Mouse (Mus musculus) intestine, embryonic 14.5 days (tissue): ENCODE measurements at regions not wholly inside any gene's neighbourhood (a gene's known extent, or its start where the extent isn't known, plus 50 kb on each side); places are given as distances from the start of the nearest gene placed in this dataset.

Experiments
- ATAC-seq: fragments of 200-750 bp; cut with Nextera tagmentation; replicated peaks from 2 replicates; pipeline ENCODE4 v1.8.0; 2017; ENCODE audit warnings: low read depth, moderate number of reproducible peaks, moderate TSS enrichment, moderate library complexity; ENCODE audit not compliant: low FRiP score, low TSS enrichment
- DNase-seq: peaks from one replicate; pipeline ENCODE4 v3.0.0-alpha.2; 2018; ENCODE audit warnings: low spot score
- H3K27ac ChIP-seq: fragments of 300-500 bp; sonication (generic); 2 replicates; pipeline ENCODE4 v1.5.1; 2014; ENCODE audit warnings: low read depth, mild to moderate bottlenecking, control low read depth
- H3K27me3 ChIP-seq: fragments of 300-500 bp; sonication (generic); replicated peaks from 2 replicates; pipeline ENCODE4 v1.6.1; 2014; ENCODE audit warnings: low read length, control low read depth; ENCODE audit not compliant: control insufficient read depth, insufficient read depth
- H3K36me3 ChIP-seq: fragments of 300-500 bp; sonication (generic); 2 replicates; pipeline ENCODE4 v1.6.1; 2014; ENCODE audit warnings: low read length, control low read depth; ENCODE audit not compliant: control insufficient read depth, insufficient read depth
- H3K4me1 ChIP-seq: fragments of 300-500 bp; sonication (generic); replicated peaks from 2 replicates; pipeline ENCODE4 v1.6.1; 2014; ENCODE audit warnings: low read length, control low read depth, mixed read lengths; ENCODE audit not compliant: control insufficient read depth, insufficient read depth
- H3K4me2 ChIP-seq: fragments of 300-500 bp; sonication (generic); 2 replicates; pipeline ENCODE4 v1.6.1; 2014; ENCODE audit warnings: low read length
- H3K4me3 ChIP-seq: fragments of 300-500 bp; sonication (generic); 2 replicates; pipeline ENCODE4 v1.5.1; 2014; ENCODE audit warnings: low read depth, low read length, control low read depth, mixed read lengths
- H3K9ac ChIP-seq: fragments of 300-500 bp; sonication (generic); 2 replicates; pipeline ENCODE4 v1.6.1; 2014; ENCODE audit warnings: mild to moderate bottlenecking, low read length
- H3K9me3 ChIP-seq: fragments of 300-500 bp; sonication (generic); 2 replicates; pipeline ENCODE4 v1.6.1; 2016; ENCODE audit warnings: low read length, control low read depth; ENCODE audit not compliant: control insufficient read depth
- WGBS: fragments of 180-500 bp; shearing (Covaris S2); extraction: QIAGEN DNeasy Blood & Tissue Kit; methylation state at CpG from one replicate; pipeline ENCODE4 v1.1.7; 2014; 5-methylcytosine and 5-hydroxymethylcytosine counted together

GRCm38 (mm10) chr12:74544172-74544571 is 228.0 kb upstream of the Gm11042 start:
- Histone ChIP-seq H3K4me2 (no peak overlapping the region), H3K4me3 (no peak overlapping the region), H3K4me1 (no peaks in the 10 kb centered on the region), H3K27ac (no peak overlapping the region), H3K9ac (no peak overlapping the region), H3K36me3 (no peaks in the 10 kb centered on the region), H3K27me3 (no peaks in the 10 kb centered on the region), H3K9me3 (no peaks in the 10 kb centered on the region)
- DNase-seq (no peak), ATAC-seq (no peak)
- 86% methylated on average over 2 of the region's 2 CpGs for WGBS

GRCm38 (mm10) chr12:74534882-74535281 is 218.7 kb upstream of the Gm11042 start:
- Histone ChIP-seq H3K9me3 (no peaks in the 10 kb centered on the region), H3K27me3 (no peaks in the 10 kb centered on the region), H3K36me3 (no peaks in the 10 kb centered on the region), H3K4me1 (no peaks in the 10 kb centered on the region), H3K4me2 (no peak overlapping the region), H3K9ac (no peak overlapping the region), H3K27ac (no peak overlapping the region), H3K4me3 (no peak overlapping the region)
- WGBS = 81% methylated on average over 2 of the region's 2 CpGs
- ATAC-seq = no peak
- DNase-seq = no peak

GRCm38 (mm10) chr12:74528983-74529566 is 212.9 kb upstream of the Gm11042 start:
- Histone ChIP-seq H3K4me1 (no peaks in the 10 kb centered on the region), H3K27ac (no peak overlapping the region), H3K4me2 (no peak overlapping the region), H3K36me3 (no peaks in the 10 kb centered on the region), H3K27me3 (no peaks in the 10 kb centered on the region), H3K9ac (no peak overlapping the region), H3K4me3 (no peak overlapping the region), H3K9me3 (no peaks in the 10 kb centered on the region)
- DNase-seq (no peak), ATAC-seq (no peak)
- 56% methylated on average over 5 of the region's 5 CpGs for WGBS

GRCm38 (mm10) chr12:74527190-74527621 is 211.0 kb upstream of the Gm11042 start:
- no peaks in the 10 kb centered on the region for H3K27me3 ChIP-seq
- H3K27ac ChIP-seq = no peak overlapping the region
- 63% methylated on average over 2 of the region's 2 CpGs for WGBS
- no peaks in the 10 kb centered on the region for H3K4me1 ChIP-seq
- no peak overlapping the region for H3K4me2 ChIP-seq
- H3K9me3 ChIP-seq = no peaks in the 10 kb centered on the region
- H3K4me3 ChIP-seq = no peak overlapping the region
- H3K36me3 ChIP-seq = no peaks in the 10 kb centered on the region
- no peak overlapping the region for H3K9ac ChIP-seq
- ATAC-seq (no peak), DNase-seq (no peak)

- Histone ChIP-seq H3K36me3 (no peaks in the 10 kb centered on the region), H3K9ac (no peak overlapping the region), H3K27ac (no peak overlapping the region), H3K27me3 (no peaks in the 10 kb centered on the region), H3K4me3 (no peak overlapping the region), H3K4me1 (no peaks in the 10 kb centered on the region), H3K4me2 (no peak overlapping the region), H3K9me3 (no peaks in the 10 kb centered on the region)
- ATAC-seq (no peak), DNase-seq (no peak)
Measured at GRCm38 (mm10) chr12:74523988-74524387, 207.8 kb upstream of the Gm11042 start.

- Histone ChIP-seq H3K27me3 (no peaks in the 10 kb centered on the region), H3K4me2 (no peak overlapping the region), H3K27ac (no peak overlapping the region), H3K36me3 (no peaks in the 10 kb centered on the region), H3K9ac (no peak overlapping the region), H3K4me1 (no peaks in the 10 kb centered on the region), H3K9me3 (no peaks in the 10 kb centered on the region), H3K4me3 (no peak overlapping the region)
- no peak for ATAC-seq
- 91% methylated on average over 6 of the region's 6 CpGs for WGBS
- DNase-seq = no peak
Measured at GRCm38 (mm10) chr12:74518032-74518431, 201.8 kb upstream of the Gm11042 start.

GRCm38 (mm10) chr12:74516527-74516926 is 200.3 kb upstream of the Gm11042 start:
- Histone ChIP-seq H3K9me3 (no peaks in the 10 kb centered on the region), H3K4me3 (no peak overlapping the region), H3K9ac (no peak overlapping the region), H3K27me3 (no peaks in the 10 kb centered on the region), H3K36me3 (no peaks in the 10 kb centered on the region), H3K4me1 (no peaks in the 10 kb centered on the region), H3K4me2 (no peak overlapping the region), H3K27ac (no peak overlapping the region)
- no peak for DNase-seq
- no peak for ATAC-seq
- 70% methylated on average over 3 of the region's 3 CpGs for WGBS

GRCm38 (mm10) chr12:74502791-74503190 is 186.6 kb upstream of the Gm11042 start:
- Histone ChIP-seq H3K4me2 (no peak overlapping the region), H3K4me1 (no peaks in the 10 kb centered on the region), H3K27me3 (no peaks in the 10 kb centered on the region), H3K9me3 (no peaks in the 10 kb centered on the region), H3K4me3 (no peak overlapping the region), H3K36me3 (no peaks in the 10 kb centered on the region), H3K9ac (no peak overlapping the region), H3K27ac (no peak overlapping the region)
- DNase-seq = no peak
- ATAC-seq = no peak
- WGBS = 57% methylated on average over 2 of the region's 2 CpGs

GRCm38 (mm10) chr12:74477619-74478018 is 161.4 kb upstream of the Gm11042 start:
- Histone ChIP-seq H3K27ac (no peak overlapping the region), H3K4me1 (no peaks in the 10 kb centered on the region), H3K27me3 (no peaks in the 10 kb centered on the region), H3K4me2 (no peak overlapping the region), H3K9me3 (no peaks in the 10 kb centered on the region), H3K9ac (no peak overlapping the region), H3K4me3 (no peak overlapping the region), H3K36me3 (no peaks in the 10 kb centered on the region)
- DNase-seq (no peak), ATAC-seq (no peak)
- 40% methylated on average over 2 of the region's 2 CpGs for WGBS
